Mouse (Mus musculus): Measurements from ENCODE around the gene Dpyd. TPM values are rescaled to one million over a fixed set of nuclear protein-coding genes. Genes with fewer than 3 reads are reported as not detected.

Gene Dpyd
- polyA plus RNA-seq, 2 experiments from 2014 or later = not detected

DNA sequence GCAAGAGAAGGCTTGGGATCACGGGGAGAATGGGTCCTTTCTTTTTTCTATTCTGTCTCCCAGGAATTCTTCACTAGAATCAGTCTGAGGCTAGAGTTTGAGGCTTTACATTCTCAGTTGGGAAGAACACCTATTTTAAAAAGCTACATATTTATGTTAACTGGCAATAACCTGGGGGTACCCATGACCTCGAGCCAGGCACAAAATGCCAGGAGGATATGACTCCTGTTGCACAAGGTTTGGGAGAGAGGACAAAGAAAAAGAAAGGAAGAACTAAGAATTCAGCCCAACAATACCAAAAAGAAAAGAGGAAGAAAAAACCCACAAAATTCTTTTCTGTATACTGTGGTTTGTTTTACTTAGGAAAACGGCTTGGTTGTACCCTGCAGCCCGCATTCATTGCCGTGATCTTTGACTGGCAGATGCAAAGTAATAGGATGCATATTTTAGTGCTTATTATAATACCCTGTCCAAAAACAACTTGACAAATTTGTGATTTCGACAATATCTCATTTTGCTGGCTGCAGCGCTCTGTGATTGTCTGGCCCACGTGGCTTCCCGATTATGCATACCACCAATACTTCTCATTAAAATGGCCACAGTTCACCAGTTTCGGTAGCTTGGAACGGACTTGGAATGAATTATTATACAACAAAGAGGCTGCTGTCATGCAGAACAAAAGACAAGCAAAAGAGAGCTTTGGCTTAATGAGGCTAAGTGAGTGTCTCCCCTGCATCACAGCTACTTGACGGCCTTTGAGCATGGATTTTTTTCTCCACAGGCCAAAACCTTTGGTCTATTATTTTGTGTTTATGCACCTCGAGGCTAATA is 799.8 kb downstream of the Dpyd start:
- no peak for ATAC-seq

- no peak for ATAC-seq
Measured at GRCm38 (mm10) chr3:119362392-119362791, 800.5 kb downstream of the Dpyd start.

DNA sequence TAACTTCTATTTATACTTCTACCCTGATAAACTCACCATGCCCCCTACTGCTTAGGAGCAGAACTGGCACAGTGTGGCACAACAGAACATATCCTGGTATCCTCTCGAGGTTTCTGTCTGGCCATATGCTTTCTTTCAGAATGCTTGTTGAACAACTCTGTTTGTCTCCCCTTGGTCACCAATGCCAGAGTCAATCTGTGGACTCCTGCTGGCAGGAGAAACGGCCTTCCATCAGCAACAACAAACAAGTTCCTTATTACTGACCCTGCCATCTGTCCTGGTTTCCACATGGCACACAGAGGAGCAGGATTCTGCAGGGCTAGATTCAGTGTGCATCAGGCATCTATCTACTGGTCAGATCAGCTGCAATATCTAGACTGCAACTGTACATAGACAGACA is 807.0 kb downstream of the Dpyd start:
- ATAC-seq = no peak

DNA sequence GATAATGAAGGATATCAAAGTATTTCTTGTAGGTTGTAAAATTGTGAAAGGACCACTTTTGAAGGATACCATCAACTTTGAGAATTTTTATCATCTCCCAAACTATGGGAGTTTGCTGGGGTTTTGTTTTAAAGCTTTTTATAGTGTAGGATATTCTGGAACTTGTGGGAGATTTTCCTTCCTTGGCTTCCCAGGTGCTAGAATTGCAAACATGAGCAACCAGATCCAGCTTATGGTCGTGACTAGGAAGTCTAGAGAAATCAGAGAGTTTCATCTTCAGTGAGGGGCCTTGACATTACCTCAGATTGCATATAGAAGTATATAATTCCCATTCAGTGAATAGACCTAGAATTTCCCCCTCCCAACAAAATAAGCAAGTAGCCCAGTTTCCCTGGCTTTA is 819.2 kb downstream of the Dpyd start:
- no peak for ATAC-seq

GRCm38 (mm10) chr3:119382395-119382794 is 820.5 kb downstream of the Dpyd start:
- no peak for ATAC-seq

DNA sequence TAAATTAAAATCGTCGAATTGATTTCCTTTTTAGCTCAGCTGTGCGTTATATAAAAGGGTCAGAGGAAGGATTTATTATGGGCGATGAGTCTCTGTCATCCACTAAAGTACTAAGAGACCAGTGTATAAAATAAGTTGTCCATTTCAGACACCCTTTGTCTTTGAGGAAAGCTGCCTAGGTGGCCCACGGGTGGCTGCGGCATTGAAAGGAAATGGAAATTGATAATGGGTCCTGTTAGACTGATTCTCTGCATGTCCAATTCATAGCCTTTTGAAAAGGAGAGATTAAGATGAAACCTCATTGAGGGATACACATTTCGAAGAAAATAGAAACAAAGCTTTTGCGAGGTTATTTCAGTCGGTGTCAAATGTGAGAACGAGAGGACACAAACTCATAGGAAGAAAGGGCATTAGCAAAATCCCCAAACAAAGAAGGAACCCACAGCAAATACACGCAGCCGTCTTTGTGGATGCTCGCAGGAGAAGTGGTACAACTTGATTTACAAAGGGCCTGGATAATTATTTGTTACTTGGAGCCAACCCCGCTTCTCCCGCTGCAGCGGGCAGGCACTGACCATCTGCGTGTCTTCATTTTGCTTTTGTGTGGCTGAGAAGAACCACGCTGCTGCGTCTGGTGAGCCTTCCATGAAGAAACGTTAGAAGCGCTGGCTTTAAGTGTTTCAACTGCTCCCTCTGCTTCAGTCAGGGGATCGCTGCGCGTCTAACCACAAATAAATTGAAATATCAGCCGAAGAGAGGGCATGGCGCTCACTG is 825.6 kb downstream of the Dpyd start:
- no peak for ATAC-seq

- ATAC-seq = no peak
Measured at GRCm38 (mm10) chr3:119397205-119397604, 835.3 kb downstream of the Dpyd start.

GRCm38 (mm10) chr3:119402836-119403728 is 841.2 kb downstream of the Dpyd start:
- ATAC-seq = no peak

DNA sequence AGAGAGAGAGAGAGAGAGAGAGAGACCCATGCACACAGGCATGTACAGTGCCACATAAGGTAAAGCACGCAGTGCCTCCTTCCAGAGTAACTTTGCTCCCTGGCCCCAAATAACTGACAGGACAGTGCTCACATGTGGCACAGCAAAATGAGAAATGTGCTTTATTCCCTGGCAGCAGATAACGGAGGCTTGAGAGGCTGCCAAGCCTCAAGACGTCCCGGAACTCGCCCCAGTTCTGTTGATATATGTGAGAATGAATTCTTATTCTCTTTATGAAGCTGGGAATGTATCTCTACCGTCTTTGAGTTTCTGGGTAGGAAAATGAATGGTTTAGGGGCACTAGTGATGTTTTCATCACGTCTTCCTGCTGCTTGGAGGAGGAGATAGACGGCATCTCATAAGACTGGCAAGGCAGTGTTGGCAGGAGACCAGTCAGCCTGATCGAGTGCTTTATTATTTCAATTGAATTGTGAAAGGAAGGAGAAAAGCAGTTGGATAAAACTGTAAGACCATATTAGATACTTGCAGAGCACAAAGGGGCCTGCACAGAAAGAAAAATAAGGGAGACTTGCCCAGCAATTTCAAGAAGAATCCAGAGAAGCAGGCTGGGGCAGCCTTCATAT is 857.3 kb downstream of the Dpyd start:
- no peak for ATAC-seq

DNA sequence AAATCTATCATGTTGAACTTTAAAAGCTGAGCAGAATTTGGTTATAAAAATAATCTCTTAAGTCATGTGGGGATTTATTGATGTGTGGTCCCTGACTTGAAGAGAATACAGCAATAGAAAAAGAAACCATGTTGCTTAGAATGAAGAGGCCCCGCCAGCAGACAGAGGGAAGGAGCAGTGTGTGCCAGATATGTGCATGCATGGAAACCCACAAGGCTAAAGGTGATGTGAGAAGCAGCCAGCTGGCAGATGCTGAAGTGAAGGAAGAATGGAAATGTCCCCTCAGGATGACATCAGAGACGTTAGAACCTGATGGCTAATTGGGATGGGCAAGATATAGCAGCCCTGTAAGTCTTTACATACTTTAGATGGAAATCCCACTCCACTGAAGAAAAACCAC is 857.8 kb downstream of the Dpyd start:
- no peak for ATAC-seq

GRCm38 (mm10) chr3:119431339-119431738 is 869.4 kb downstream of the Dpyd start:
- ATAC-seq = no peak

DNA sequence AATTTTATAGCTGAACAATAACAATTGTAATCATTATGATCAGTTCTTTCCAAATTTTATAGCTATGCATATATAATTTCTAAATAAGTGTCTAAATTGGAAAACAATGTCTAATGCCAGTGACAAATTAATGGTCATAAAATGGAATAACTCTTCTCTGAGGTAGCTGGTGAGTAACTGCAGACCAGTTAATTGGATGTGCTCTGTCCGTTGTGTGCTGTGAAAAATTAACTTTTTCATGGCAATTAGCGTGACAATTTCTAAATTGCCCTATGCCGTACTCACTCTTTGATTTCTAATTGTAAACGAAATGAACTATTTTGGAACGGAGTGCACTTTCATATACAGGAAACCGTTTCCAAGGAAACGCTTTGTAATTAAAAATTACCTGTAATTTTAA is 869.8 kb downstream of the Dpyd start:
- no peak for ATAC-seq

DNA sequence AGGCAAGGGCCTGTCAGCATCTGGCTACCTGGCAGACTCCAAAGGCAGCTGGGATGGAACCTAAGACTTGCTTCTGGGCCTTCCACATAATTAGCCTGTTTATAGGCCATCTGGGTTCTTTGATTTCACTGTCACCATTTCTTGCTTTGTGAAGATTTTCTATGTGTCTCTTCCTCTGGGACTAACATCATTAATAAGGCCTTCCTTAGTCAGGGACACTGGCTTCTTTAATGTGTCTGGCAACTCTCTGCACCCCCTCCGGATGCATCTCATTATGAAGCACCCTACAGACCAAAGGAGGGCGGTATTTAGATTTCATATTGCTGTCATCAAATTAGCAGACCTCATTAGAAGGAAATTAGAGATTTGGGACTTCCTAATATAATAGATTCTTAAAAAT is 885.6 kb downstream of the Dpyd start:
- no peak for ATAC-seq

DNA sequence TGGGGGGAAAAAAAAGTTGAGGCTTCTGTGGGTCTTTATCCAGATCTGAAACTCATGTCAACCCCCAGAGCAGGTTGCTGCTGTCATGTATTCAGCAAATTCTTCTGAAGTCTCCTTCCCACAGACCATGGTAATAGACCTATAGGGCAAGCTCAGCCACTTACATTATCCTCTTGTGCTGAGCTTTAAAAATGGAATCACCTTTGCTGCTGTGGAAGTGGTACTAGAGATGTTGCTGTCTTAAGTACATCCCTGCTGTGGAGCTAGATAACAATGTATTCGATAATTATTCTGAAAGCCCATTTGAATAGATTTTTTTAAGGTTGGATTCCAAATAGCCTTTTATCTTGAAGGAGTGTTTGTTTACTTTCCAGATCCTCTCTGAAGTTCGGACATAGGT is 902.1 kb downstream of the Dpyd start:
- no peak for ATAC-seq

GRCm38 (mm10) chr3:119464479-119464878 is 902.5 kb downstream of the Dpyd start:
- ATAC-seq = no peak

DNA sequence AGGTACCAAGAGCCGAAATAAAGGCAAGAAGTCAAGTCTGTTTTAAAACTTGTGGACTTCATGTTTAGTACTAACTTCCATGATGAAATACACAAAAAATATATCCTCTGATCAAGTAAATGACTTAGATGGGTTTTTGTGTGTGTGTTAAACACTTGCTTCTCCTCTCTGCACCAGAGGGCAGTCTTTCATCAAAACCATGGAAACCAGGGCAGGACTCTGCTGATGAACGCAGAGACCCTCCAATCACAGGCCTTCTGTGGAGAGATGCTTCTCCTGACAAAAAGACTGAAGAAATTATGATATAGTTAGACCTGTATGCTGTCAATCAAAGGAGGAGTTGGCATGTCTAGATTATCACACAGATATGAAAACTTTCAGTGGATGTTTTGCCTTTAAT is 905.8 kb downstream of the Dpyd start:
- ATAC-seq = no peak
